Mouse (Mus musculus): Measurements from ENCODE around the gene Rnf40. TPM values are rescaled to one million over a fixed set of nuclear protein-coding genes. Genes with fewer than 3 reads are reported as not detected.
A peak's percentile ranks its signal among the peaks of the same experiment; 100 is the strongest.

The Rnf40 gene
- polyA plus RNA-seq (2014; fragmentation: Nextera tagmentation; extraction: Ambion mirVana): 35.9 and 47.7 TPM in 2 replicates

- Histone ChIP-seq H3K9ac (ENCODE audit: low read depth, low read length) (peak within 1 kb of the TSS; percentile 94), H3K36me3 (ENCODE audit: control insufficient read depth, insufficient read depth, low read length) (peaks cover 56% of the 10 kb centered on the region)
- WGBS: under 1% methylated on average over 41 of the region's 50 CpGs
Measured at GRCm38 (mm10) chr7:127588011-127588871, at the start of gene Rnf40, which contains the start of gene Ccdc189. Gene Rnf40, plus strand, starts transcription at chr7:127588767. Gene Ccdc189, minus strand, starts transcription at chr7:127588595.

GRCm38 (mm10) chr7:127541671-127542070 lies 46.9 kb upstream of the Rnf40 start:
- no peaks in the 10 kb centered on the region for H3K4me1 ChIP-seq (ENCODE audit: control insufficient read depth, insufficient read depth, low read length)
- no peaks in the 10 kb centered on the region for H3K9me3 ChIP-seq (ENCODE audit: control insufficient read depth, low read length)
- H3K4me2 ChIP-seq (ENCODE audit: low read depth, low read length): no peak overlapping the region
- DNase-seq (ENCODE audit: low spot score): no peak
- no peak for ATAC-seq (ENCODE audit: low read depth)
- no peak overlapping the region for H3K4me3 ChIP-seq (ENCODE audit: low read depth, low read length)
- peaks cover 97% of the 10 kb centered on the region for H3K36me3 ChIP-seq (ENCODE audit: control insufficient read depth, insufficient read depth, low read length)
- WGBS: 98% methylated on average over 3 of the region's 3 CpGs
- no peaks in the 10 kb centered on the region for H3K27me3 ChIP-seq (replicated peaks; ENCODE audit: control insufficient read depth, insufficient read depth, low read length)
- H3K27ac ChIP-seq (replicated peaks; ENCODE audit: low read depth, low read length): no peak overlapping the region
- H3K9ac ChIP-seq (ENCODE audit: low read depth, low read length): no peak overlapping the region

More at GRCm38 (mm10) chr7:127588011-127588871, at the start of gene Rnf40, which contains the start of gene Ccdc189:
- Histone ChIP-seq H3K27ac (replicated peaks; ENCODE audit: low read depth, low read length) (peak within 1 kb of the TSS; percentile 77), H3K27me3 (replicated peaks; ENCODE audit: control insufficient read depth, insufficient read depth, low read length) (no peaks in the 10 kb centered on the region), H3K4me2 (ENCODE audit: low read depth, low read length) (peak within 1 kb of the TSS; percentile 92), H3K4me3 (ENCODE audit: low read depth, low read length) (peak within 1 kb of the TSS; percentile 95), H3K4me1 (ENCODE audit: control insufficient read depth, insufficient read depth, low read length) (peaks cover 9% of the 10 kb centered on the region), H3K9me3 (ENCODE audit: control insufficient read depth, low read length) (no peaks in the 10 kb centered on the region)
- peak; percentile 100 for DNase-seq (ENCODE audit: low spot score)
- peak; percentile 97 for ATAC-seq (ENCODE audit: low read depth)

- ATAC-seq (ENCODE audit: low read depth) (no peak), DNase-seq (ENCODE audit: low spot score) (no peak)
- no peak overlapping the region for H3K9ac ChIP-seq (ENCODE audit: low read depth, low read length)
- H3K36me3 ChIP-seq (ENCODE audit: control insufficient read depth, insufficient read depth, low read length): peaks cover 91% of the 10 kb centered on the region
- H3K4me3 ChIP-seq (ENCODE audit: low read depth, low read length): no peak overlapping the region
- H3K27me3 ChIP-seq (replicated peaks; ENCODE audit: control insufficient read depth, insufficient read depth, low read length): no peaks in the 10 kb centered on the region
- no peak overlapping the region for H3K27ac ChIP-seq (replicated peaks; ENCODE audit: low read depth, low read length)
- H3K9me3 ChIP-seq (ENCODE audit: control insufficient read depth, low read length): no peaks in the 10 kb centered on the region
- 88% methylated on average over 15 of the region's 15 CpGs for WGBS
- H3K4me1 ChIP-seq (ENCODE audit: control insufficient read depth, insufficient read depth, low read length): no peaks in the 10 kb centered on the region
- no peak overlapping the region for H3K4me2 ChIP-seq (ENCODE audit: low read depth, low read length)
Measured at GRCm38 (mm10) chr7:127549116-127549835, 39.3 kb upstream of the Rnf40 start.

- H3K4me1 ChIP-seq (ENCODE audit: control insufficient read depth, insufficient read depth, low read length): no peaks in the 10 kb centered on the region
- no peak overlapping the region for H3K27ac ChIP-seq (replicated peaks; ENCODE audit: low read depth, low read length)
- H3K9me3 ChIP-seq (ENCODE audit: control insufficient read depth, low read length): no peaks in the 10 kb centered on the region
- H3K4me2 ChIP-seq (ENCODE audit: low read depth, low read length): no peak overlapping the region
- H3K4me3 ChIP-seq (ENCODE audit: low read depth, low read length): no peak overlapping the region
- no peak for DNase-seq (ENCODE audit: low spot score)
- H3K27me3 ChIP-seq (replicated peaks; ENCODE audit: control insufficient read depth, insufficient read depth, low read length): no peaks in the 10 kb centered on the region
- H3K9ac ChIP-seq (ENCODE audit: low read depth, low read length): no peak overlapping the region
- ATAC-seq (ENCODE audit: low read depth): no peak
- WGBS: 93% methylated on average over 8 of the region's 8 CpGs
- H3K36me3 ChIP-seq (ENCODE audit: control insufficient read depth, insufficient read depth, low read length): peaks cover 91% of the 10 kb centered on the region
Measured at GRCm38 (mm10) chr7:127551558-127551957, 37.0 kb upstream of the Rnf40 start.

GRCm38 (mm10) chr7:127560580-127560979 lies 28.0 kb upstream of the Rnf40 start:
- Histone ChIP-seq H3K4me1 (ENCODE audit: control insufficient read depth, insufficient read depth, low read length) (no peaks in the 10 kb centered on the region), H3K9me3 (ENCODE audit: control insufficient read depth, low read length) (no peaks in the 10 kb centered on the region), H3K36me3 (ENCODE audit: control insufficient read depth, insufficient read depth, low read length) (peaks cover 74% of the 10 kb centered on the region), H3K4me3 (ENCODE audit: low read depth, low read length) (no peak overlapping the region), H3K27me3 (replicated peaks; ENCODE audit: control insufficient read depth, insufficient read depth, low read length) (no peaks in the 10 kb centered on the region), H3K27ac (replicated peaks; ENCODE audit: low read depth, low read length) (no peak overlapping the region), H3K4me2 (ENCODE audit: low read depth, low read length) (no peak overlapping the region), H3K9ac (ENCODE audit: low read depth, low read length) (no peak overlapping the region)
- WGBS: 93% methylated on average over 11 of the region's 11 CpGs
- ATAC-seq (ENCODE audit: low read depth) (no peak), DNase-seq (ENCODE audit: low spot score) (no peak)

- Histone ChIP-seq H3K27ac (replicated peaks; ENCODE audit: low read depth, low read length) (no peak within 1 kb of the TSS), H3K9ac (ENCODE audit: low read depth, low read length) (no peak within 1 kb of the TSS), H3K4me3 (ENCODE audit: low read depth, low read length) (no peak within 1 kb of the TSS), H3K4me1 (ENCODE audit: control insufficient read depth, insufficient read depth, low read length) (no peaks in the 10 kb centered on the region), H3K36me3 (ENCODE audit: control insufficient read depth, insufficient read depth, low read length) (peaks cover 74% of the 10 kb centered on the region), H3K9me3 (ENCODE audit: control insufficient read depth, low read length) (no peaks in the 10 kb centered on the region), H3K27me3 (replicated peaks; ENCODE audit: control insufficient read depth, insufficient read depth, low read length) (no peaks in the 10 kb centered on the region), H3K4me2 (ENCODE audit: low read depth, low read length) (no peak within 1 kb of the TSS)
- 86% methylated on average over 5 of the region's 5 CpGs for WGBS
- DNase-seq (ENCODE audit: low spot score) (peak; percentile 38), ATAC-seq (ENCODE audit: low read depth) (peak; percentile 72; the same call in 1 of the 2 replicates)
Measured at GRCm38 (mm10) chr7:127561340-127561858, 27.2 kb upstream of the Rnf40 start, which contains the start of gene Tmem265. Gene Tmem265, plus strand, starts transcription at chr7:127561390.

GRCm38 (mm10) chr7:127564381-127565150 lies 24.0 kb upstream of the Rnf40 start:
- no peak overlapping the region for H3K9ac ChIP-seq (ENCODE audit: low read depth, low read length)
- H3K4me2 ChIP-seq (ENCODE audit: low read depth, low read length): no peak overlapping the region
- no peak for ATAC-seq (ENCODE audit: low read depth)
- H3K9me3 ChIP-seq (ENCODE audit: control insufficient read depth, low read length): no peaks in the 10 kb centered on the region
- no peaks in the 10 kb centered on the region for H3K27me3 ChIP-seq (replicated peaks; ENCODE audit: control insufficient read depth, insufficient read depth, low read length)
- no peak overlapping the region for H3K27ac ChIP-seq (replicated peaks; ENCODE audit: low read depth, low read length)
- no peaks in the 10 kb centered on the region for H3K4me1 ChIP-seq (ENCODE audit: control insufficient read depth, insufficient read depth, low read length)
- peaks cover 56% of the 10 kb centered on the region for H3K36me3 ChIP-seq (ENCODE audit: control insufficient read depth, insufficient read depth, low read length)
- WGBS: 74% methylated on average over 6 of the region's 6 CpGs
- peak; percentile 63 for DNase-seq (ENCODE audit: low spot score)
- no peak overlapping the region for H3K4me3 ChIP-seq (ENCODE audit: low read depth, low read length)
